Mouse (Mus musculus) cerebellum, adult 11 months (tissue): Measurements from ENCODE around the gene Raet1d.
"Not testable (repeated sequence)": the region's sequence is repeated elsewhere in the genome, so short reads cannot be mapped to it uniquely, and the experiment has no call there.

Experiments used
- DNase-seq: peaks from one replicate; pipeline ENCODE4 v3.0.0; 2022

The Raet1d gene

GRCm38 (mm10) chr10:22360252-22360651, at the start of gene Raet1d:
TSS of gene Raet1d (plus strand) at chr10:22360552.
- DNase-seq = not testable (repeated sequence)

DNA sequence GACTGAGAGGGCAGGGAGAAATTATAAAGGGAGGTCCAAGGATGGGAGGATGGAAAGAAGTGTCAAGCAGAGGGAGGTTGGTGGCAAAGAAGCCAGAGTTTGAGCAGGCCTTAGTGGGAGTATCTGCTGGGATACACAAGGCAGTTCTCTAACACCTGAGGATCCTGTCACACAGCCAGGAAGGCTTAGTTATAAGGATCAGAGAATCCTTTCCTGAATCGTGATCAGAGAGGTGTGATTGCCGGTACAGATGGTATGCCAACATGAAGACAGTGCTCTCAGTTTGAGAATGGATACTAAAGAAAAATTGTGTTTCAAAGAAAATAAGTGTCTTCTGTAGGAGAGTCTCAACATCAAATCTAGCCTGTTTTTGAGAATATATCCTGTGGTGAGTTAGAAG, 37.5 kb upstream of the Raet1d start:
- DNase-seq = no peak

DNA sequence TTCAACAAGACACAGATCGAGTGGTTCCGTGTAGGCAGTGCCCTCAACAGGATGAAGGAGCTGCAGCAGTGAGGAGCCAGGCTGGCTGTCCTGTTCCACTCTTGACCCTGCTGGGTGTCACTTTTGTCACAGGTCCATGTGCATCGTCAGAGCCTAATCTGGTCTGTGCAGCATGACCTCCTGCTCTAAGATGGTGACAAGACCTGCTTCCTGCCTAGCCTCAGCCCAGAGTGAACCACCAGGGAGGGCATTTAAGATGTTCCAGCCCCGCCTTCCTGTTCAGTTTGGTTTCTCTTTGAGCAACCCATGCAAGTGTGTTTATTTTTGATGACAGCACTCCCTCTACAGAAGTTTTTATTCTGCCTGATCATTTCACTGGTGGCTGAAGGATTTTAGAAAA, 14.6 kb upstream of the Raet1d start:
- DNase-seq = not testable (repeated sequence)

- not testable (repeated sequence) for DNase-seq
Measured at GRCm38 (mm10) chr10:22353548-22354195, 6.7 kb upstream of the Raet1d start.

- not testable (repeated sequence) for DNase-seq
Measured at GRCm38 (mm10) chr10:22354196-22354574, 6.2 kb upstream of the Raet1d start.

GRCm38 (mm10) chr10:22357373-22357772, 3.0 kb upstream of the Raet1d start:
- DNase-seq = not testable (repeated sequence)

- DNase-seq = not testable (repeated sequence)
Measured at GRCm38 (mm10) chr10:22360957-22361356, 605 bp downstream of the Raet1d start.

DNA sequence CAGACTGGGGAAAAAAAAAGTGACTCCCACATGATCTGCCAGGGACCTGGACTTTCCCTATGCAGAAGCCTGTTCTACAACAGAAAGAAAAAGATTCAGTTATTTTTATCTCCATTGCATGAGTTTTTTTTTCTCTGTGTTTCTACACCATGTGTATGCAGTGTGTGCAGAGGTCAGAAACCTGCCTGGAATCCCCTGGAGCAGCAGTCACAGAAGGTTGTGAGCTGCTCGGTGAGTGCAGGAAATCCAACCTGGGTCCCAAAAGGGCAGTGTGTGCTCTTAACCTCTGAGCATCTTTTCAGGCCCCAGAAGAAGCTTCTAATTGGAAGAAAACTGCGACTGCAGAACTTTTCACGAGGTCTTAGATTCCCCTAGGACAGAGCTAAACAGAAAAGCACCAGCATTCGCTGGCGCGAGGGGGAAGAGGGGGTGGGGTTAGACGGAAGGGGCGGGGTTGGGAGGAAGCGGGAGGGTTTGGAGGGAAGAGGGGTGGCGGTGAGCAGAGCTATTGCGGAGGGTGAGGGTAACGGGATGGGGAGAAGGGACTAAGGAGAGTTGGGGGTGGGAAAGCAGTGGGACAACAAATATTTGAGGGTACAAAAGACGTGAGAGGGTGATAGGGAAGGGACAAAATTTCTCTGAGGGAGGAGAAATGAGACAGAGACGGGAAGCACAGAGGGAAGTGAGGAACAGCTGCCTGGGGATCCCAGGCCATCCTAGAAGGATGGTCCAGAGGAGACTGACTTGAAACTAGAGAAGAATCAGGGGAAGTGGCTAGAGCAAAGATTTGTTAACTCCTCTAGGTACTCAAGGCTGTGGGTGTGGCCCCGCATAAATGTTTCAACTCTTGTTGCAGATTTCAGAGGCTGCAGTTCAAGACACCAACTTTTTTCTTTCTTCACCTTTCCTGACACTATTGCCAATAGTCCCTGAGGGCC, 1.3 kb downstream of the Raet1d start:
- not testable (repeated sequence) for DNase-seq

DNA sequence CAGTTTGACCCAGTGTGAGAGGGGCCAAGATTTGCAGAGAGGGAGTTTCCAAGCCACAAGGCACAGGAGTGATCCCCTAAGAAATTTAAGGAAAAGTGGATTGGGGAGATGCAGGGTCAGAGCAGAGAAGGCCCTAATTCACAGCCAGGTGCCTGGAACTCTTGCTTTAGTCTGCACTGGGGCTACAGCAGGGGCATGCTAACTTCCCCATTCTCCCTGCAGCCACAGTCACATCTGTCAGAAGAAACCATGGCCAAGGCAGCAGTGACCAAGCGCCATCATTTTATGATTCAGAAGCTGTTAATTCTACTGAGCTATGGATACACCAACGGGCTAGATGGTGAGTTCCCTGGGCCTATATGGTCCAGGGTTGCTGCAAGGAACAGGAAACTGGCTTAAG, 2.1 kb downstream of the Raet1d start:
- DNase-seq = not testable (repeated sequence)

DNA sequence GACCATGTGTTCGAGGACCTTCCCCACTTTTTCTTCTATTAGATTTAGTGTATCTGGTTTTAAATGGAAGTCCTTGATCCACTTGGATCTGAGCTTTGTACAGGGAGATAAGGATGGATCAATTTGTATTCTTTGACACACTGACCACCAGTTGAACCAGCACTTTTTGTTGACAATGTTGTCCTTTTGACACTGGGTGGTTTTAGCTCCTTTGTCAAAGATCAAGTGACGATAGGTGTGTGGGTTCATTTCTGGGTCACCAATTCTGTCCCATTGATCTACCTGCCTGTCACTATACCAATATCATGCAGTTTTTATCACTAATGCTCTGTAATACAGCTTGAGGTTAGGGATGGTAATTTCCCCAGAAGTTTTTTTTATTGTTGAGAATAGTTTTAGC, 4.6 kb downstream of the Raet1d start:
- DNase-seq = not testable (repeated sequence)

GRCm38 (mm10) chr10:22381226-22381625, 20.9 kb downstream of the Raet1d start:
- not testable (repeated sequence) for DNase-seq

DNA sequence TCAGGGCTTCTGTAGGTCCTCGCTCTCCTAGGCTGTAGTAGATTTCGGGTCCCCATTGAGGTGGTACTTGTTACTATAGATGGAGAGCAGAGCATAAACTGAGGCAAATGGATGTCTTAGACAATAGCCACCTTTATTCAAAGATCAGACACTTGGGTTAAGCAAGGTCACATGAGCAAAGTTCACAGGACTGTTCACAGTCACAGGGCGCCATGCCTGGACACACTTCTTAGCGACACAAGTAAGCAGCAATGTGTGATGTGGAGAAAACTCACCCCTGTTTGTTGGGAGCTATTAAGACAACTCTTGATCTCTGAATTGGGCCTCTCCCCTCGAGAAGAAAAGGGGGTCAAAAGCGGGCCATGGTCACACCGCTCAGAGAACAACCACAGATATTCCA, 29.8 kb downstream of the Raet1d start:
- DNase-seq = not testable (repeated sequence)

DNA sequence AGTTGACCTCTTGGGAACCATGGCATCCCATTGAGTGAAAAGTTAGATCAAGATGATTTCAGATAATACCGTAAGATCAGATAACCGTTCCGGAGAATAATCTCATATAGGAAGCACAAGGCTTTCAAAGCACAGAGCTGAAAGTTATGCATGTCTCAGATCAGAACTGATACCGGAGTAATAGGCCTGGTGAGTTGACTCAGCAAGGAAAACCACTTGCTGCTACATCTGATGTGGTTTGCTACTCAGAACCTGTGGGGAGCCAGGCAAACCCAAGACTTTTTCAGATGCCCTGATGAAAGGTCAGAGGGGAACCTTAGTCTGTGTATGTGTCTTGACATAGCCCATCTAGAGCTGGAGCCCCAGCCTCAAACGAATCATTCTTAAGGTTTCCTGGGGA, 31.3 kb downstream of the Raet1d start:
- DNase-seq = not testable (repeated sequence)

GRCm38 (mm10) chr10:22393028-22393824, 32.9 kb downstream of the Raet1d start:
- DNase-seq = not testable (repeated sequence)

GRCm38 (mm10) chr10:22396680-22397079, 36.3 kb downstream of the Raet1d start:
- not testable (repeated sequence) for DNase-seq

DNA sequence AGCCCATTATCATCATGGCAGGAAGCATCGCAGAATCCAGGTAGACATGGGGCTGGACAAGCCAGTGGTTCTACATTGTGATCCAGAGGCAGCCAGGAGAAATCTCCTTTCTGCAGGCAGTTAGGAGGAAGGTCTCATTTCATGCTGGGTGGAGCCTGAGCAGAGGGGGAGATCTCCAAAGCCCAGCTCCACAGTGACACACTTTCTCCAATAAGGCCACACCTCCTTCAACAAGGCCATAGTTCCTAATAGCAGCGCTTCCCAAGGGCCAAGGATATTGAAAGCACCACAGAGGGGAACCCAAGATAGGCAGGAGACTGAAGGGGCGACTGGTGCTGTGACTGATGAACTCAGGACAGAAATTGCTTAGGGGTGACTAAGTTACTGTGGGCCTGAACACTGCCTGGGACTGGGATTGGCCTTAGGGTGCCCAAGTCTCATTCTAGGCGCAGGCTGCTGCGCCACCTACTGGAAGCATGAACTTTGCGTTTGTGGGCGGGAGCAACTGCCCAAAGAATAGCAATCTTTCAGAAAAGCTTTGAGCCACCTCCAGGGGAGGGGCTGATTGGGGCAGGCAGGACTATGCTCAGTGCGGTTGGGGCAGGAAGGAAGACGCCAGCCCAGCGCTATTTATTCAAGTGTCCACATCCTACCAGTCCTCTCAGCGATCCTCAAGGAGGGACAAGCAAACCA, 42.0 kb downstream of the Raet1d start:
- DNase-seq = not testable (repeated sequence)

DNA sequence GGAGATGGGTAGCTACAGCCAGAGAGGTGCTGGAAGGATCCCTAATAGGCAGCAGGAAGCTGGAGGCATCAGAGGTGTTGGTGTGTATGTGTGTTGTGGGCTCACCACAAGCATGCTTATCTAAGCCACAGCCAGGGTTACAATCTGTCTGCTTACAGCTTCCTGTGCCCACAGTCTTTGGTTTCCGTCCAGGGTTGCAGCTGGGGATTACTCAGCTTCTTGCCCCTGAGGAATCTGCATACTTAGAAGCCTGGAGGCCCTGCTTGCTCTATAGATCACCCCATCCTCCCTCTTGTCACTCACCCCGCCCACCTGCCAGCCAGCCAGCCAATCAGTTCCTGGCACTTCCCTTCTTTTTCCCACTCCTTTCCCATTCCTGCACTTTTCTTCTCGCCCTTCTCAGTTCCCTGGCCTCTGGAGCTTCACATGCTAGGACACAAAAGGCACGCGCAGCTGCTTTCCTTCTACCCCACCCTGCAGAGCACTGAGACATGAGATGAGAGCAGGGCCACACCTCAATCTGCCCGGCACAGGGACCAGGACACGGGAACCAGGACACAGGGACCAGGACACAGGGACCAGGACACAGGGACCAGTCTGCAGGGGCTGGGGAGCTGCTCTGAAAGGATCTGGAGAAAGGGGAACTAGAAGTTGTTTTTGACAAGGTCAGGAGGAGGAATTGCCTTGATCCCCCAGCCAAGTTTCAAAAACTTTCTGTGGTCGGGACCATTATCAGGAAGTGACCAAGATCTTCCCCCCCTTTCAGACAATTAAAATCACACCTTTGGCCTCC, 53.5 kb downstream of the Raet1d start:
- not testable (repeated sequence) for DNase-seq
